Mouse (Mus musculus): ENCODE results near the gene Kntc1. TPM values are rescaled to one million over a fixed set of nuclear protein-coding genes. Genes with fewer than 3 reads are reported as not detected.

Kntc1 gene
- polyA plus RNA-seq, 1 experiment = not detected

Other genes starting within 250 kb of the Kntc1 start
- 0.79 TPM in 1 of 2 replicates, not detected in the other for gene B3gnt4, start 239.3 kb upstream of the Kntc1 start, polyA plus RNA-seq (2012; ENCODE audit: insufficient read depth, insufficient read length, missing spikeins)
- gene Diablo, start 225.5 kb upstream of the Kntc1 start, polyA plus RNA-seq (2012; ENCODE audit: insufficient read depth, insufficient read length, missing spikeins) = 58.4 and 76.8 TPM in 2 replicates
- not detected in 2 replicates for gene Gm49027, start 224.2 kb upstream of the Kntc1 start, polyA plus RNA-seq (2012; ENCODE audit: insufficient read depth, insufficient read length, missing spikeins)
- gene Vps33a, start 176.7 kb upstream of the Kntc1 start, polyA plus RNA-seq (2012; ENCODE audit: insufficient read depth, insufficient read length, missing spikeins) = 23.0 and 31.5 TPM in 2 replicates
- 38.1 and 45.0 TPM in 2 replicates for gene Clip1, start 65.1 kb upstream of the Kntc1 start, polyA plus RNA-seq (2012; ENCODE audit: insufficient read depth, insufficient read length, missing spikeins)
- 17.6 and 22.1 TPM in 2 replicates for gene Zcchc8, start 28.6 kb upstream of the Kntc1 start, polyA plus RNA-seq (2012; ENCODE audit: insufficient read depth, insufficient read length, missing spikeins)
- 75.0 and 76.1 TPM in 2 replicates for gene Rsrc2, start 302 bp upstream of the Kntc1 start, polyA plus RNA-seq (2012; ENCODE audit: insufficient read depth, insufficient read length, missing spikeins)
- 3.9 and 8.7 TPM in 2 replicates for gene Hcar2, start 115.8 kb downstream of the Kntc1 start, polyA plus RNA-seq (2012; ENCODE audit: insufficient read depth, insufficient read length, missing spikeins)
- 10.5 and 17.4 TPM in 2 replicates for gene Hcar1, start 130.3 kb downstream of the Kntc1 start, polyA plus RNA-seq (2012; ENCODE audit: insufficient read depth, insufficient read length, missing spikeins)
- 77.1 and 88.1 TPM in 2 replicates for gene Denr, start 157.5 kb downstream of the Kntc1 start, polyA plus RNA-seq (2012; ENCODE audit: insufficient read depth, insufficient read length, missing spikeins)
- gene Gm43518, start 177.7 kb downstream of the Kntc1 start, polyA plus RNA-seq (2012; ENCODE audit: insufficient read depth, insufficient read length, missing spikeins) = not detected in 2 replicates
- 6.1 and 11.5 TPM in 2 replicates for gene Ccdc62, start 181.0 kb downstream of the Kntc1 start, polyA plus RNA-seq (2012; ENCODE audit: insufficient read depth, insufficient read length, missing spikeins)
- 3.8 and 5.2 TPM in 2 replicates for gene Hip1r, start 223.9 kb downstream of the Kntc1 start, polyA plus RNA-seq (2012; ENCODE audit: insufficient read depth, insufficient read length, missing spikeins)

Data from brown adipose tissue, adult 24 weeks (tissue).